Mouse (Mus musculus) liver, postnatal 0 days (tissue): ENCODE measurements at regions not wholly inside any gene's neighbourhood (a gene's known extent, or its start where the extent isn't known, plus 50 kb on each side); places are given as distances from the start of the nearest gene placed in this dataset.
A peak's percentile ranks its signal among the peaks of the same experiment; 100 is the strongest.

ENCODE experiments used
- ATAC-seq: fragments of 200-750 bp; cut with Nextera tagmentation; 2 replicates; pipeline ENCODE4 v1.8.0; 2017; ENCODE audit warnings: mild to moderate bottlenecking, moderate library complexity
- DNase-seq: peaks from one replicate; pipeline ENCODE4 v3.0.0-alpha.2; 2016
- H3K27ac ChIP-seq: fragments of 300-500 bp; sonication (generic); 2 replicates; pipeline ENCODE4 v1.5.1; 2014; ENCODE audit warnings: antibody characterized with exemption, moderate library complexity, mild to moderate bottlenecking, low read depth
- H3K27me3 ChIP-seq: fragments of 300-500 bp; sonication (generic); 2 replicates; pipeline ENCODE4 v1.6.1; 2014; ENCODE audit warnings: low read length, control low read depth, mixed read lengths; ENCODE audit not compliant: insufficient read depth
- H3K36me3 ChIP-seq: fragments of 300-500 bp; sonication (generic); replicated peaks from 2 replicates; pipeline ENCODE4 v1.6.1; 2014; ENCODE audit warnings: mild to moderate bottlenecking, control low read depth, low read length, moderate library complexity, mixed read lengths; ENCODE audit not compliant: insufficient read depth
- H3K4me1 ChIP-seq: fragments of 300-500 bp; sonication (generic); 2 replicates; pipeline ENCODE4 v1.6.1; 2014; ENCODE audit warnings: antibody characterized with exemption, mild to moderate bottlenecking, control low read depth; ENCODE audit not compliant: insufficient read depth
- H3K4me2 ChIP-seq: fragments of 300-500 bp; sonication (generic); 2 replicates; pipeline ENCODE4 v1.6.1; 2014; ENCODE audit warnings: low read depth, mild to moderate bottlenecking, low read length, moderate library complexity, mixed read lengths
- H3K4me3 ChIP-seq: fragments of 300-500 bp; sonication (generic); 2 replicates; pipeline ENCODE4 v1.5.1; 2014; ENCODE audit warnings: low read depth, low read length
- H3K9ac ChIP-seq: fragments of 300-500 bp; sonication (generic); replicated peaks from 2 replicates; pipeline ENCODE4 v1.6.1; 2014; ENCODE audit warnings: mild to moderate bottlenecking, moderate library complexity
- H3K9me3 ChIP-seq: fragments of 300-500 bp; sonication (generic); 2 replicates; pipeline ENCODE4 v1.6.1; 2016; ENCODE audit warnings: mild to moderate bottlenecking, control low read depth, low read length, mixed read lengths
- CTCF ChIP-seq: sonication (generic); IDR thresholded peaks from 2 replicates; pipeline ENCODE4 v1.5.1; 2016; ENCODE audit warnings: antibody characterized with exemption, low read depth
- EP300 ChIP-seq: IDR thresholded peaks from 2 replicates; pipeline ENCODE4 v1.6.1; 2016; ENCODE audit warnings: antibody characterized with exemption, low read depth, mild to moderate bottlenecking
- WGBS: fragments of 180-500 bp; shearing (Covaris S2); extraction: QIAGEN DNeasy Blood & Tissue Kit; methylation state at CpG from one replicate; pipeline ENCODE4 v1.1.7; 2014; ENCODE audit not compliant: insufficient replicate concordance; 5-methylcytosine and 5-hydroxymethylcytosine counted together

GRCm38 (mm10) chr13:53697954-53698353 lies 225.1 kb upstream of the Msx2 start:
- ATAC-seq (no peak), DNase-seq (no peak)
- WGBS, result 70% methylated on average over 6 of the region's 6 CpGs
- no peak overlapping the region for H3K4me3 ChIP-seq
- no peak overlapping the region for H3K9ac ChIP-seq
- H3K4me2 ChIP-seq, result no peak overlapping the region
- TF ChIP-seq CTCF (no peak), EP300 (no peak)
- H3K9me3 ChIP-seq, result no peaks in the 10 kb centered on the region
- H3K4me1 ChIP-seq, result no peaks in the 10 kb centered on the region
- H3K27me3 ChIP-seq, result no peaks in the 10 kb centered on the region
- H3K36me3 ChIP-seq, result no peaks in the 10 kb centered on the region
- H3K27ac ChIP-seq, result no peak overlapping the region

GRCm38 (mm10) chr13:53695385-53695784 lies 222.5 kb upstream of the Msx2 start:
- H3K4me2 ChIP-seq, result no peak overlapping the region
- DNase-seq (no peak), ATAC-seq (no peak)
- no peaks in the 10 kb centered on the region for H3K9me3 ChIP-seq
- no peaks in the 10 kb centered on the region for H3K36me3 ChIP-seq
- TF ChIP-seq EP300, result no peak
- TF ChIP-seq CTCF, result no peak
- WGBS, result 33% methylated on average over 3 of the region's 3 CpGs
- H3K4me3 ChIP-seq, result no peak overlapping the region
- H3K9ac ChIP-seq, result no peak overlapping the region
- H3K4me1 ChIP-seq, result no peaks in the 10 kb centered on the region
- no peak overlapping the region for H3K27ac ChIP-seq
- no peaks in the 10 kb centered on the region for H3K27me3 ChIP-seq

DNA sequence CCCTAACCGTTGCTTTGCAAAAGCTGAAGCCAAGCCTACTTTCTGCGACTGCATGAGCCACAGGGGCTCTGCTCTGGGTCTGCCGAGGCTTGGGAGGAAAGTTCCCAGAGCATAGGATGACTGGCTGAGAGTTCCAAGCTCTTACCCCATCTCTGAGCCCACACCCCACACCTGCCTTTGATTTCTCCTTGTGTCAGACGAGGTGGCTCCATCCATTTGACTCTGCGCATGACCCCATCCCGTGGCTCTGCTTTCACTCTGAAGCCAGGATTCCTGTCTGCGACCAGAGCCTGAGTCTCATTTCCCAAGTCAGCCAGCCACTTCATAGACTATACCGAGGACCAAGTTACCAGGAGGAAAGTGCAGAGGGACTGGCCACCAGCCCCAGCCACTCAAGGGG lies 216.1 kb upstream of the Msx2 start:
- no peak overlapping the region for H3K4me3 ChIP-seq

GRCm38 (mm10) chr13:53688489-53688888 lies 215.6 kb upstream of the Msx2 start:
- Histone ChIP-seq H3K4me3 (no peak overlapping the region), H3K9me3 (no peaks in the 10 kb centered on the region), H3K4me2 (no peak overlapping the region), H3K36me3 (no peaks in the 10 kb centered on the region), H3K27me3 (0 out of 2 replicates have a peak, but pooled peaks cover 4% of the 10 kb centered on the region), H3K9ac (no peak overlapping the region), H3K27ac (no peak overlapping the region), H3K4me1 (no peaks in the 10 kb centered on the region)
- no peak for ATAC-seq
- DNase-seq, result peak; percentile 78
- TF ChIP-seq CTCF (peak; percentile 83), EP300 (no peak)
- WGBS, result 7% methylated on average over 13 of the region's 13 CpGs

More for the DNA sequence above, 216.1 kb upstream of the Msx2 start:
- H3K27ac ChIP-seq, result no peak overlapping the region
- H3K4me2 ChIP-seq, result no peak overlapping the region
- H3K9me3 ChIP-seq, result no peaks in the 10 kb centered on the region
- H3K36me3 ChIP-seq, result no peaks in the 10 kb centered on the region
- no peaks in the 10 kb centered on the region for H3K4me1 ChIP-seq
- DNase-seq (no peak), ATAC-seq (no peak)
- no peak overlapping the region for H3K9ac ChIP-seq
- 25% methylated on average over 8 of the region's 8 CpGs for WGBS
- no peak for TF ChIP-seq CTCF
- TF ChIP-seq EP300, result no peak
- 0 out of 2 replicates have a peak, but pooled peaks cover 4% of the 10 kb centered on the region for H3K27me3 ChIP-seq

- Histone ChIP-seq H3K9ac (no peak overlapping the region), H3K27me3 (0 out of 2 replicates have a peak, but pooled peaks cover 4% of the 10 kb centered on the region), H3K27ac (no peak overlapping the region), H3K4me1 (no peaks in the 10 kb centered on the region), H3K9me3 (no peaks in the 10 kb centered on the region), H3K4me3 (no peak overlapping the region), H3K4me2 (no peak overlapping the region), H3K36me3 (no peaks in the 10 kb centered on the region)
- 79% methylated on average over 5 of the region's 5 CpGs for WGBS
- no peak for DNase-seq
- TF ChIP-seq EP300 (no peak), CTCF (no peak)
- no peak for ATAC-seq
Observed at GRCm38 (mm10) chr13:53684498-53684897, 211.6 kb upstream of the Msx2 start.

DNA sequence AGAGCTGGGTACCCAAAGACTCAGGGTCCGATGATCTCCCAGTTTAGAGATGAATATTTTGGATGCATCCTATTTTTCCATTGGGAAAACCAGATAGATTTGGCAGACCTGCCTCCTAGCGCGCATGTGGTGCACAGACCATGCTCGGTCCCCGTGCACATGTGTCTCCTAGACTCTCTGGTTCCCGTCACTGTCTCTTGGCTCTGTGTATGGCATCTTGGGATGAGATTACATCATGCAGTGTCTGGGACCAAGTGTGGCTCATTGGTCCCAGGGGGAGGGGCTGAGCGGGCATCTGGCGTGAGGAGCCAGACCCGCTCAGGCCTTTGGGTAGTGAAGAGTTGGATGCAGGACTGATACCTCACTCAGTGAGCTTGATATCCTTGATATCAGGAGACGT lies 204.3 kb upstream of the Msx2 start:
- Histone ChIP-seq H3K9me3 (no peaks in the 10 kb centered on the region), H3K4me2 (no peak overlapping the region), H3K36me3 (no peaks in the 10 kb centered on the region), H3K4me1 (no peaks in the 10 kb centered on the region), H3K4me3 (no peak overlapping the region), H3K27ac (no peak overlapping the region), H3K9ac (no peak overlapping the region), H3K27me3 (no peaks in the 10 kb centered on the region)
- TF ChIP-seq EP300 (no peak), CTCF (no peak)
- ATAC-seq (no peak), DNase-seq (no peak)
- 85% methylated on average over 10 of the region's 10 CpGs for WGBS

GRCm38 (mm10) chr13:53670361-53670760 lies 197.5 kb upstream of the Msx2 start:
- H3K4me3 ChIP-seq, result no peak overlapping the region
- TF ChIP-seq CTCF, result no peak
- no peak for TF ChIP-seq EP300
- no peak overlapping the region for H3K9ac ChIP-seq
- no peaks in the 10 kb centered on the region for H3K36me3 ChIP-seq
- DNase-seq (peak; percentile 16), ATAC-seq (peak; percentile 45)
- H3K27me3 ChIP-seq, result no peaks in the 10 kb centered on the region
- no peaks in the 10 kb centered on the region; the same call in 1 of the 2 replicates for H3K4me1 ChIP-seq
- H3K27ac ChIP-seq, result no peak overlapping the region
- H3K4me2 ChIP-seq, result no peak overlapping the region
- H3K9me3 ChIP-seq, result no peaks in the 10 kb centered on the region
- WGBS, result 54% methylated on average over 19 of the region's 19 CpGs
